8 mouse cellular contexts compared by ENCODE assay signal in the genomic region with DNA sequence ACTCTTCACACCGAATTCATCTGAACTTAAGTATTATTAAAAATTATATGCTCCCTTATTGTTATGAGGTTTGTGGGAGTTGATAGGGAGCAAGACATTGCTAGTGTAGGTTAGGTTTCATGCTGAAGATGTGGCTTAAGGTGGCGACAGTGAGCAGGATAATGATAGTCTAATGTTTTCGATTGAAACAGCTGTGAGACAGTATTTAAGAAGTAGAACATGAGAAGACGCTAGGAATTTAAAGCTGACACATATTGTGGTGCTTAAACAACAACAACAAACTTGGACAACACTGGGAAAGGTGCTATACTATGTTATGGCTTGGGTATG. TPM values are rescaled to one million over a fixed set of nuclear protein-coding genes. Genes with fewer than 3 reads are reported as not detected.
DNase-seq lines count a peak whose midpoint lies in the region; ATAC-seq and TF ChIP-seq lines count a peak whose summit lies in the region.

No protein-coding gene starts in this region.

- 3% methylated on average over 4 of the region's 4 CpGs for WGBS in lung, adult 2 months
- WGBS in hindbrain, embryonic 14.5 days = 4% methylated on average over 4 of the region's 4 CpGs

- no peak for TF ChIP-seq CTCF in lung, adult 2 months (IDR thresholded peaks at IDR 0.05; ENCODE audit: insufficient read depth, low read length)
- TF ChIP-seq CTCF in brain, embryonic 14.5 days (IDR thresholded peaks at IDR 0.05; ENCODE audit: borderline replicate concordance, extremely low read depth, insufficient read depth, insufficient read length) = no peak

- peak overlapping the region; percentile 79 for H3K4me2 ChIP-seq in hindbrain, embryonic 14.5 days (replicated peaks)
- peak overlapping the region; percentile 89 for H3K4me2 ChIP-seq in myocyte (ENCODE audit: low read depth)

- no peaks in the 10 kb centered on the region for H3K9me3 ChIP-seq in hindbrain, embryonic 14.5 days (ENCODE audit: control insufficient read depth, low read length)

- H3K27me3 ChIP-seq in hindbrain, embryonic 14.5 days (ENCODE audit: control insufficient read depth, insufficient read depth, low read length) = no peaks in the 10 kb centered on the region
- no peaks in the 10 kb centered on the region for H3K27me3 ChIP-seq in myocyte (ENCODE audit: control insufficient read depth, insufficient read depth, insufficient read length)

- no peak for DNase-seq in lung, adult 2 months
- no peak for DNase-seq in lung, postnatal 25 days (ENCODE audit: low spot score)
- peak; percentile 53 for DNase-seq in brain, embryonic 14.5 days (ENCODE audit: low read depth)
- no peak for DNase-seq in hindbrain, embryonic 14.5 days (ENCODE audit: low spot score)
- DNase-seq in cerebellum, adult 11 months = no peak
- DNase-seq in spleen, postnatal 4 days (ENCODE audit: low spot score in 2 of 2) = no peak
- no peak for DNase-seq in kidney, postnatal 36 days

- peak overlapping the region; percentile 93 for H3K27ac ChIP-seq in hindbrain, embryonic 14.5 days

- peak overlapping the region; percentile 64 for H3K4me3 ChIP-seq in lung, adult 2 months (replicated peaks; ENCODE audit: extremely low read depth, low read depth, low read length)
- H3K4me3 ChIP-seq in hindbrain, embryonic 14.5 days (replicated peaks; ENCODE audit: low read length) = peak overlapping the region; percentile 91
- peak overlapping the region; percentile 53 for H3K4me3 ChIP-seq in myocyte

- H3K79me2 ChIP-seq in myocyte (ENCODE audit: control insufficient read depth, insufficient read depth) = peaks cover 52% of the 10 kb centered on the region

- H3K9ac ChIP-seq in hindbrain, embryonic 14.5 days = peak overlapping the region; percentile 95

- peaks cover 6% of the 10 kb centered on the region; the same call in 1 of the 2 replicates for H3K4me1 ChIP-seq in lung, adult 2 months (ENCODE audit: control insufficient read depth, insufficient read depth, low read length)
- peaks cover 17% of the 10 kb centered on the region for H3K4me1 ChIP-seq in hindbrain, embryonic 14.5 days (replicated peaks; ENCODE audit: control insufficient read depth, insufficient read depth, low read length)

- no peak for ATAC-seq in hindbrain, embryonic 14.5 days (ENCODE audit: low FRiP score)

- H3K36me3 ChIP-seq in hindbrain, embryonic 14.5 days (replicated peaks; ENCODE audit: control insufficient read depth, insufficient read depth) = peaks cover 23% of the 10 kb centered on the region
- peaks cover 16% of the 10 kb centered on the region for H3K36me3 ChIP-seq in myocyte (ENCODE audit: control insufficient read depth, insufficient read depth)

- no peak for TF ChIP-seq POLR2A in lung, adult 2 months (IDR thresholded peaks at IDR 0.05; ENCODE audit: borderline replicate concordance, extremely low read depth, low read depth, low read length)
- no peak for TF ChIP-seq POLR2A in brain, embryonic 14.5 days (IDR thresholded peaks at IDR 0.05; ENCODE audit: borderline replicate concordance, extremely low read depth, insufficient read depth, insufficient read length, poor library complexity, severe bottlenecking)
- TF ChIP-seq POLR2A in myocyte (IDR thresholded peaks at IDR 0.05; ENCODE audit: insufficient read length, low read depth) = no peak

- H3ac ChIP-seq in myocyte (ENCODE audit: control insufficient read depth, insufficient read length) = no peak overlapping the region

TF ChIP-seq in myocyte, 11 proteins besides CTCF, POLR2A, EP300 and RAD21:
- TF ChIP-seq USF1 (IDR thresholded peaks at IDR 0.05; ENCODE audit: low read depth) (no peak), MYOD1 (IDR thresholded peaks at IDR 0.05; ENCODE audit: control insufficient read depth in 1 of 3, insufficient read length in 2 of 3, low read depth in 2 of 3) (no peak), SRF (IDR thresholded peaks at IDR 0.05; ENCODE audit: control insufficient read depth, insufficient read length, low read depth) (no peak), POLR2AphosphoS2 (IDR thresholded peaks at IDR 0.05; ENCODE audit: insufficient read length, low read depth) (no peak), TCF12 (IDR thresholded peaks at IDR 0.05; ENCODE audit: insufficient read depth, poor library complexity, severe bottlenecking) (no peak), MAX (IDR thresholded peaks at IDR 0.05; ENCODE audit: low read depth) (no peak), CEBPB (IDR thresholded peaks at IDR 0.05; ENCODE audit: insufficient read depth, poor library complexity, severe bottlenecking) (no peak), MYOG (IDR thresholded peaks at IDR 0.05; ENCODE audit: control insufficient read depth in 1 of 3, insufficient read depth in 1 of 3, insufficient read length in 2 of 3, low read depth in 2 of 3) (no peak), E2F4 (IDR thresholded peaks at IDR 0.05; ENCODE audit: insufficient read depth) (no peak), TCF3 (IDR thresholded peaks at IDR 0.05; ENCODE audit: insufficient read length, low read depth) (no peak)

RNA-seq across cellular contexts. Expression of gene Serp1, which starts 0.7 kb away (rescaled TPM):
- 35.6 and 45.1 TPM in 2 replicates for polyA plus RNA-seq in lung, adult 2 months (2012; rRNA removed)
- polyA plus RNA-seq in brain, embryonic 14.5 days (2012; rRNA removed) = 30.4 and 32.7 TPM in 2 replicates
- 64.3 and 69.8 TPM in 2 replicates for polyA plus RNA-seq in hindbrain, embryonic 14.5 days (2014; fragmentation: Nextera tagmentation; extraction: Ambion mirVana)
- 28.3 TPM for polyA plus RNA-seq in myocyte (2012; fragmentation: generic; extraction: Trizol)

RNA-seq across cellular contexts. Expression of gene Eif2a, which starts 0.8 kb away (rescaled TPM):
- polyA plus RNA-seq in lung, adult 2 months (2012; rRNA removed) = 3.8 and 9.9 TPM in 2 replicates
- polyA plus RNA-seq in brain, embryonic 14.5 days (2012; rRNA removed) = 39.9 and 40.9 TPM in 2 replicates
- 39.2 and 43.0 TPM in 2 replicates for polyA plus RNA-seq in hindbrain, embryonic 14.5 days (2014; fragmentation: Nextera tagmentation; extraction: Ambion mirVana)
- 14.4 TPM for polyA plus RNA-seq in myocyte (2012; fragmentation: generic; extraction: Trizol)

RNA-seq across cellular contexts. Expression of gene Selenot, which starts 50.1 kb away (rescaled TPM):
- 31.5 and 44.6 TPM in 2 replicates for polyA plus RNA-seq in lung, adult 2 months (2012; rRNA removed)
- polyA plus RNA-seq in brain, embryonic 14.5 days (2012; rRNA removed) = 47.9 and 69.2 TPM in 2 replicates
- polyA plus RNA-seq in hindbrain, embryonic 14.5 days (2014; fragmentation: Nextera tagmentation; extraction: Ambion mirVana) = 34.3 and 43.7 TPM in 2 replicates
- 35.6 TPM for polyA plus RNA-seq in myocyte (2012; fragmentation: generic; extraction: Trizol)
